13 mouse cellular contexts compared by ENCODE assay signal in genomic region chr9:20518708-20519107, GRCm38 (mm10). TPM values are rescaled to one million over a fixed set of nuclear protein-coding genes. Genes with fewer than 3 reads are reported as not detected.
DNase-seq lines count a peak whose midpoint lies in the region; ATAC-seq and TF ChIP-seq lines count a peak whose summit lies in the region.
"Had no signal": no experiment of that assay in that cellular context is flagged by ENCODE, and none has a peak within 500 bp of the region (broad histone marks: within the 10 kb centered on the region; RNA-seq: fewer than 3 reads in every experiment).

No protein-coding gene starts in this region.

- H3K27ac ChIP-seq in lung, embryonic 14.5 days (ENCODE audit: low read depth): no peak overlapping the region
- no peak overlapping the region for H3K27ac ChIP-seq in forebrain, embryonic 11.5 days (ENCODE audit: low read depth, low read length)
- H3K27ac ChIP-seq in limb, embryonic 12.5 days: no peak overlapping the region
- no peak overlapping the region for H3K27ac ChIP-seq in neural tube, embryonic 14.5 days (ENCODE audit: low read depth, low read length)
- H3K27ac ChIP-seq: heart, embryonic 10.5 days had no signal

- WGBS in lung, embryonic 14.5 days: 70% methylated on average over 4 of the region's 4 CpGs
- 89% methylated on average over 4 of the region's 4 CpGs for WGBS in forebrain, embryonic 11.5 days
- WGBS in limb, embryonic 12.5 days: 91% methylated on average over 4 of the region's 4 CpGs
- WGBS in neural tube, embryonic 14.5 days: 89% methylated on average over 4 of the region's 4 CpGs

- no peak for TF ChIP-seq CTCF in lung, embryonic 14.5 days (IDR thresholded peaks at IDR 0.05; ENCODE audit: low read depth)

- H3K9ac ChIP-seq in lung, embryonic 14.5 days: no peak overlapping the region
- no peak overlapping the region; the same call in 1 of the 2 replicates for H3K9ac ChIP-seq in forebrain, embryonic 11.5 days (ENCODE audit: low read length)
- no peak overlapping the region for H3K9ac ChIP-seq in limb, embryonic 12.5 days (replicated peaks)
- no peak overlapping the region for H3K9ac ChIP-seq in neural tube, embryonic 14.5 days (replicated peaks; ENCODE audit: low read depth, low read length)

- H3K27me3 ChIP-seq in lung, embryonic 14.5 days (ENCODE audit: insufficient read depth, low read length): no peaks in the 10 kb centered on the region
- no peaks in the 10 kb centered on the region for H3K27me3 ChIP-seq in forebrain, embryonic 11.5 days (ENCODE audit: control insufficient read depth, insufficient read depth, low read length)
- no peaks in the 10 kb centered on the region for H3K27me3 ChIP-seq in limb, embryonic 12.5 days
- H3K27me3 ChIP-seq in neural tube, embryonic 14.5 days (ENCODE audit: control insufficient read depth, insufficient read depth, low read length): no peaks in the 10 kb centered on the region
- H3K27me3 ChIP-seq: CH12.LX had no signal

- no peak for DNase-seq in lung, embryonic 14.5 days
- no peak for DNase-seq in lung, postnatal 10 days
- DNase-seq in forebrain, embryonic 11.5 days (ENCODE audit: low spot score): no peak
- no peak for DNase-seq in urinary bladder, postnatal 10 days (ENCODE audit: low spot score)
- no peak for DNase-seq in thymus, postnatal 36 days
- DNase-seq: cerebellum, postnatal 10 days; kidney, adult 18-20 months; layer of hippocampus, adult 9-11 months; retina, postnatal 1 day had no signal

- H3K9me3 ChIP-seq in lung, embryonic 14.5 days (ENCODE audit: low read depth, low read length): no peaks in the 10 kb centered on the region
- no peaks in the 10 kb centered on the region for H3K9me3 ChIP-seq in forebrain, embryonic 11.5 days (ENCODE audit: control insufficient read depth, low read length)
- no peaks in the 10 kb centered on the region for H3K9me3 ChIP-seq in limb, embryonic 12.5 days
- H3K9me3 ChIP-seq in neural tube, embryonic 14.5 days (ENCODE audit: control insufficient read depth, low read length): no peaks in the 10 kb centered on the region
- H3K9me3 ChIP-seq: heart, embryonic 10.5 days had no signal

- no peak for ATAC-seq in lung, embryonic 14.5 days (ENCODE audit: insufficient read depth)
- no peak for ATAC-seq in forebrain, embryonic 11.5 days (replicated peaks; ENCODE audit: low FRiP score)
- ATAC-seq in limb, embryonic 12.5 days (ENCODE audit: insufficient number of reproducible peaks, insufficient read depth, low FRiP score, low TSS enrichment, low read depth): no peak
- ATAC-seq in neural tube, embryonic 14.5 days (ENCODE audit: low read depth): no peak

- H3K4me2 ChIP-seq in lung, embryonic 14.5 days: peak overlapping the region; percentile 90; the same call in 1 of the 2 replicates
- H3K4me2 ChIP-seq in forebrain, embryonic 11.5 days (ENCODE audit: low read depth, low read length, severe bottlenecking): peak overlapping the region; percentile 83; the same call in 1 of the 2 replicates
- peak overlapping the region; percentile 65 for H3K4me2 ChIP-seq in limb, embryonic 12.5 days
- H3K4me2 ChIP-seq in neural tube, embryonic 14.5 days (ENCODE audit: low read depth, low read length): peak overlapping the region; percentile 85; the same call in 1 of the 2 replicates

- no peak overlapping the region for H3K4me3 ChIP-seq in lung, embryonic 14.5 days (ENCODE audit: low read depth, low read length)
- no peak overlapping the region for H3K4me3 ChIP-seq in forebrain, embryonic 11.5 days (ENCODE audit: low read depth, low read length)
- no peak overlapping the region for H3K4me3 ChIP-seq in limb, embryonic 12.5 days (replicated peaks)
- no peak overlapping the region for H3K4me3 ChIP-seq in neural tube, embryonic 14.5 days (ENCODE audit: low read depth, low read length)

- H3K4me1 ChIP-seq in lung, embryonic 14.5 days (ENCODE audit: insufficient read depth): peaks cover 22% of the 10 kb centered on the region; the same call in 1 of the 2 replicates
- peaks cover 2% of the 10 kb centered on the region; the same call in 1 of the 2 replicates for H3K4me1 ChIP-seq in forebrain, embryonic 11.5 days (replicated peaks; ENCODE audit: control insufficient read depth, insufficient read depth, low read length)
- H3K4me1 ChIP-seq in limb, embryonic 12.5 days (replicated peaks): peaks cover 18% of the 10 kb centered on the region
- H3K4me1 ChIP-seq in neural tube, embryonic 14.5 days (ENCODE audit: control insufficient read depth, insufficient read depth, low read length): peaks cover 27% of the 10 kb centered on the region

- peaks cover 47% of the 10 kb centered on the region for H3K36me3 ChIP-seq in lung, embryonic 14.5 days (ENCODE audit: insufficient read depth)
- peaks cover 2% of the 10 kb centered on the region; the same call in 1 of the 2 replicates for H3K36me3 ChIP-seq in forebrain, embryonic 11.5 days (ENCODE audit: control insufficient read depth, insufficient read depth, low read length)
- H3K36me3 ChIP-seq in limb, embryonic 12.5 days: peaks cover 55% of the 10 kb centered on the region
- H3K36me3 ChIP-seq in neural tube, embryonic 14.5 days (ENCODE audit: control insufficient read depth, insufficient read depth, low read length): 0 out of 2 replicates have a peak, but pooled peaks cover 8% of the 10 kb centered on the region

RNA-seq across cellular contexts. Expression of gene Zfp266, which starts 2.5 kb away (rescaled TPM):
- 99.6 and 107 TPM in 2 replicates for polyA plus RNA-seq in lung, embryonic 14.5 days (2014; fragmentation: Nextera tagmentation; extraction: Ambion mirVana)
- 142 and 161 TPM in 2 replicates for polyA plus RNA-seq in forebrain, embryonic 11.5 days (2014; fragmentation: Nextera tagmentation; extraction: Ambion mirVana)
- 160 and 170 TPM in 2 replicates for polyA plus RNA-seq in limb, embryonic 12.5 days (2016; fragmentation: Nextera tagmentation; extraction: Ambion mirVana)
- 88.0 and 115 TPM in 2 replicates for polyA plus RNA-seq in neural tube, embryonic 14.5 days (2014; fragmentation: Nextera tagmentation; extraction: Ambion mirVana)

RNA-seq across cellular contexts. Expression of gene Zfp426, which starts 26.2 kb away (rescaled TPM):
- 23.6 and 26.6 TPM in 2 replicates for polyA plus RNA-seq in lung, embryonic 14.5 days (2014; fragmentation: Nextera tagmentation; extraction: Ambion mirVana)
- polyA plus RNA-seq in forebrain, embryonic 11.5 days (2014; fragmentation: Nextera tagmentation; extraction: Ambion mirVana): 29.1 and 35.4 TPM in 2 replicates
- 21.4 and 22.8 TPM in 2 replicates for polyA plus RNA-seq in limb, embryonic 12.5 days (2016; fragmentation: Nextera tagmentation; extraction: Ambion mirVana)
- polyA plus RNA-seq in neural tube, embryonic 14.5 days (2014; fragmentation: Nextera tagmentation; extraction: Ambion mirVana): 38.9 and 39.8 TPM in 2 replicates

RNA-seq across cellular contexts. Expression of gene Zfp26, which starts 58.7 kb away (rescaled TPM):
- 30.2 and 34.0 TPM in 2 replicates for polyA plus RNA-seq in lung, embryonic 14.5 days (2014; fragmentation: Nextera tagmentation; extraction: Ambion mirVana)
- polyA plus RNA-seq in forebrain, embryonic 11.5 days (2014; fragmentation: Nextera tagmentation; extraction: Ambion mirVana): 29.9 and 32.3 TPM in 2 replicates
- polyA plus RNA-seq in limb, embryonic 12.5 days (2016; fragmentation: Nextera tagmentation; extraction: Ambion mirVana): 33.9 and 35.0 TPM in 2 replicates
- polyA plus RNA-seq in neural tube, embryonic 14.5 days (2014; fragmentation: Nextera tagmentation; extraction: Ambion mirVana): 22.5 and 26.1 TPM in 2 replicates
